Mouse (Mus musculus) megakaryocyte, embryonic 14.5 days (primary cell): ENCODE measurements around the gene Bex1.

Source experiments
- FLI1 ChIP-seq: IDR thresholded peaks from 2 replicates; pipeline ENCODE4 v1.6.1; 2012; ENCODE audit warnings: low read length, inconsistent platforms, mixed read lengths
- GATA1 ChIP-seq: IDR thresholded peaks from 3 replicates; pipeline ENCODE4 v1.6.1; 2012; ENCODE audit warnings: mixed read lengths, low read length, inconsistent platforms, borderline replicate concordance

DNA sequence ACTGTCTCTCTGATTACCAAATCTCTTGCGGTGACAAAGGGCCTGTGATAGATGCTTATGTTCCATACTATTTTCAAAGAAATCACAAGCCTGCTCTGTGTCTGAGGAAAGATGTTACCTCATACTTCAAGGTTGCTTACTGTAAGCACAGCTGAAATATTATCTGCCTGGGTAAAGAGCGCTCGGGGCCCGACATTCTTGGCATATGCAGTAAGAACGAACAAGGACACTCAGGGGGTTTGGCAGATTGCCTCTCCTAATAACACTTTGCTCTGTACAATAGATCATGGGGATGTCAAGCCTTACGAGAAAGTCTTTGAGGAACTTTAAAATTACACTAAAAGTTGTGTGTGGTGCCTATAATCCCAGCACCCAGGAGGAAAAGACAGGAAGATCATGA, 33.5 kb upstream of the Bex1 start:
- TF ChIP-seq GATA1 (no peak), FLI1 (no peak)
